Mouse (Mus musculus) cortical plate, adult 2 months (tissue): ENCODE results near the gene Met.

ENCODE experiments used
- CTCF ChIP-seq: fragments of 200-500 bp; IDR thresholded peaks from 2 replicates; pipeline ENCODE4 v1.5.1; 2011; ENCODE audit warnings: mild to moderate bottlenecking, control low read depth, low read length; ENCODE audit not compliant: insufficient read depth; ENCODE audit errors: extremely low read depth
- POLR2A ChIP-seq: fragments of 200-500 bp; IDR thresholded peaks from 2 replicates; pipeline ENCODE4 v1.6.1; 2011; ENCODE audit warnings: mild to moderate bottlenecking, low read length, control low read depth; ENCODE audit not compliant: insufficient read depth; ENCODE audit errors: extremely low read depth

GRCm38 (mm10) chr6:17541615-17542014 lies 78.0 kb downstream of the Met start:
- TF ChIP-seq CTCF, result no peak
- TF ChIP-seq POLR2A, result no peak
